Mouse (Mus musculus): ENCODE measurements around the gene Slc12a9. TPM values are rescaled to one million over a fixed set of nuclear protein-coding genes. Genes with fewer than 3 reads are reported as not detected.
"Not testable (repeated sequence)": the region's sequence is repeated elsewhere in the genome, so short reads cannot be mapped to it uniquely, and the experiment has no call there.

Slc12a9 gene
- polyA plus RNA-seq, 1 experiment, result 7.3 TPM

GRCm38 (mm10) chr5:137285045-137285444 is 48.4 kb downstream of the Slc12a9 start:
- TF ChIP-seq CEBPB (IDR thresholded peaks at IDR 0.05; ENCODE audit: low read depth) (no peak), MYOG (IDR thresholded peaks at IDR 0.05; ENCODE audit: control insufficient read depth, extremely low read depth, insufficient read length) (no peak), MAX (IDR thresholded peaks at IDR 0.05) (no peak), MYOD1 (IDR thresholded peaks at IDR 0.05; ENCODE audit: control insufficient read depth, insufficient read length, low read depth) (no peak), CTCF (IDR thresholded peaks at IDR 0.05; ENCODE audit: control insufficient read depth, insufficient read depth, insufficient read length) (no peak), USF1 (IDR thresholded peaks at IDR 0.05; ENCODE audit: low read depth) (no peak), FOSL1 (IDR thresholded peaks at IDR 0.05; ENCODE audit: insufficient read depth, low read length, poor library complexity, severe bottlenecking) (no peak)
- H3K4me3 ChIP-seq (ENCODE audit: insufficient read depth, poor library complexity, severe bottlenecking), result no peak overlapping the region
- H3K79me2 ChIP-seq (ENCODE audit: control insufficient read depth, insufficient read depth), result no peaks in the 10 kb centered on the region
- no peaks in the 10 kb centered on the region for H3K79me3 ChIP-seq (ENCODE audit: low read depth)
- no peak overlapping the region for H3ac ChIP-seq (ENCODE audit: control insufficient read depth, insufficient read length, low read depth)
- peaks cover 29% of the 10 kb centered on the region for H3K27me3 ChIP-seq (ENCODE audit: control insufficient read depth, insufficient read depth, insufficient read length)
- H3K36me3 ChIP-seq (ENCODE audit: control insufficient read depth, insufficient read depth), result no peaks in the 10 kb centered on the region

GRCm38 (mm10) chr5:137284411-137284810 is 49.0 kb downstream of the Slc12a9 start:
- not testable (repeated sequence) for H3K79me2 ChIP-seq (ENCODE audit: control insufficient read depth, insufficient read depth); H3K79me3 ChIP-seq (ENCODE audit: low read depth); H3K36me3 ChIP-seq (ENCODE audit: control insufficient read depth, insufficient read depth); H3K4me3 ChIP-seq (ENCODE audit: insufficient read depth, poor library complexity, severe bottlenecking); H3ac ChIP-seq (ENCODE audit: control insufficient read depth, insufficient read length, low read depth)
- H3K27me3 ChIP-seq (ENCODE audit: control insufficient read depth, insufficient read depth, insufficient read length), result peaks cover 26% of the 10 kb centered on the region

GRCm38 (mm10) chr5:137277360-137278342 is 55.7 kb downstream of the Slc12a9 start:
- Histone ChIP-seq H3K27me3 (ENCODE audit: control insufficient read depth, insufficient read depth, insufficient read length) (peaks cover 7% of the 10 kb centered on the region), H3K36me3 (ENCODE audit: control insufficient read depth, insufficient read depth) (no peaks in the 10 kb centered on the region), H3K79me3 (ENCODE audit: low read depth) (no peaks in the 10 kb centered on the region), H3ac (ENCODE audit: control insufficient read depth, insufficient read length, low read depth) (no peak overlapping the region), H3K4me3 (ENCODE audit: insufficient read depth, poor library complexity, severe bottlenecking) (no peak overlapping the region), H3K79me2 (ENCODE audit: control insufficient read depth, insufficient read depth) (no peaks in the 10 kb centered on the region)
- no peak for TF ChIP-seq USF1 (IDR thresholded peaks at IDR 0.05; ENCODE audit: low read depth)
- TF ChIP-seq CTCF (IDR thresholded peaks at IDR 0.05; ENCODE audit: control insufficient read depth, insufficient read depth, insufficient read length), result peak; percentile 19

GRCm38 (mm10) chr5:137268131-137268910 is 65.1 kb downstream of the Slc12a9 start:
- Histone ChIP-seq H3K79me3 (ENCODE audit: low read depth) (no peaks in the 10 kb centered on the region), H3ac (ENCODE audit: control insufficient read depth, insufficient read length, low read depth) (no peak overlapping the region), H3K4me3 (ENCODE audit: insufficient read depth, poor library complexity, severe bottlenecking) (no peak overlapping the region), H3K27me3 (ENCODE audit: control insufficient read depth, insufficient read depth, insufficient read length) (peaks cover 49% of the 10 kb centered on the region), H3K79me2 (ENCODE audit: control insufficient read depth, insufficient read depth) (no peaks in the 10 kb centered on the region), H3K36me3 (ENCODE audit: control insufficient read depth, insufficient read depth) (no peaks in the 10 kb centered on the region)
- TF ChIP-seq USF1 (IDR thresholded peaks at IDR 0.05; ENCODE audit: low read depth) (no peak), FOSL1 (IDR thresholded peaks at IDR 0.05; ENCODE audit: insufficient read depth, low read length, poor library complexity, severe bottlenecking) (no peak), MYOG (IDR thresholded peaks at IDR 0.05; ENCODE audit: control insufficient read depth, extremely low read depth, insufficient read length) (no peak), MAX (IDR thresholded peaks at IDR 0.05) (no peak), CEBPB (IDR thresholded peaks at IDR 0.05; ENCODE audit: low read depth) (no peak), MYOD1 (IDR thresholded peaks at IDR 0.05; ENCODE audit: control insufficient read depth, insufficient read length, low read depth) (no peak), CTCF (IDR thresholded peaks at IDR 0.05; ENCODE audit: control insufficient read depth, insufficient read depth, insufficient read length) (no peak)

GRCm38 (mm10) chr5:137264787-137265186 is 68.6 kb downstream of the Slc12a9 start:
- no peaks in the 10 kb centered on the region for H3K36me3 ChIP-seq (ENCODE audit: control insufficient read depth, insufficient read depth)
- H3K79me3 ChIP-seq (ENCODE audit: low read depth), result no peaks in the 10 kb centered on the region
- no peaks in the 10 kb centered on the region for H3K79me2 ChIP-seq (ENCODE audit: control insufficient read depth, insufficient read depth)
- no peak overlapping the region for H3K4me3 ChIP-seq (ENCODE audit: insufficient read depth, poor library complexity, severe bottlenecking)
- TF ChIP-seq CEBPB (IDR thresholded peaks at IDR 0.05; ENCODE audit: low read depth) (no peak), CTCF (IDR thresholded peaks at IDR 0.05; ENCODE audit: control insufficient read depth, insufficient read depth, insufficient read length) (no peak), FOSL1 (IDR thresholded peaks at IDR 0.05; ENCODE audit: insufficient read depth, low read length, poor library complexity, severe bottlenecking) (no peak), MYOD1 (IDR thresholded peaks at IDR 0.05; ENCODE audit: control insufficient read depth, insufficient read length, low read depth) (no peak), MAX (IDR thresholded peaks at IDR 0.05) (no peak), MYOG (IDR thresholded peaks at IDR 0.05; ENCODE audit: control insufficient read depth, extremely low read depth, insufficient read length) (no peak), USF1 (IDR thresholded peaks at IDR 0.05; ENCODE audit: low read depth) (no peak)
- H3K27me3 ChIP-seq (ENCODE audit: control insufficient read depth, insufficient read depth, insufficient read length), result peaks cover 44% of the 10 kb centered on the region
- H3ac ChIP-seq (ENCODE audit: control insufficient read depth, insufficient read length, low read depth), result no peak overlapping the region

Small RNAs within 50 kb of the gene (microRNA-seq; reads per million reads assigned to microRNA genes)
- gene Mir7036 (ENCODE audit: borderline microRNAs expressed) (0.64 reads per million, percentile 13 among the genes with 10 or more reads in this experiment), gene Mir8116 (ENCODE audit: borderline microRNAs expressed) (not detected)

Other genes with a start within 250 kb of the Slc12a9 start
- 7.4 TPM for gene Trim56, start 217.4 kb downstream of the Slc12a9 start, polyA plus RNA-seq (2012; fragmentation: generic; extraction: Trizol)
- not detected for gene Muc3, start 184.3 kb downstream of the Slc12a9 start, polyA plus RNA-seq (2012; fragmentation: generic; extraction: Trizol)
- gene Muc3a, start 121.2 kb downstream of the Slc12a9 start, polyA plus RNA-seq (2012; fragmentation: generic; extraction: Trizol), result not detected
- gene Ache, start 46.1 kb downstream of the Slc12a9 start, polyA plus RNA-seq (2012; fragmentation: generic; extraction: Trizol), result 0.06 TPM
- gene Ufsp1, start 39.0 kb downstream of the Slc12a9 start, polyA plus RNA-seq (2012; fragmentation: generic; extraction: Trizol), result 10.6 TPM
- gene Srrt, start 25.9 kb downstream of the Slc12a9 start, polyA plus RNA-seq (2012; fragmentation: generic; extraction: Trizol), result 130 TPM
- gene Trip6, start 19.2 kb downstream of the Slc12a9 start, polyA plus RNA-seq (2012; fragmentation: generic; extraction: Trizol), result 80.0 TPM
- gene Ephb4, start 16.5 kb upstream of the Slc12a9 start, polyA plus RNA-seq (2012; fragmentation: generic; extraction: Trizol), result 25.2 TPM
- gene Zan, start 143.5 kb upstream of the Slc12a9 start, polyA plus RNA-seq (2012; fragmentation: generic; extraction: Trizol), result 0.01 TPM
- gene Pop7, start 168.9 kb upstream of the Slc12a9 start, polyA plus RNA-seq (2012; fragmentation: generic; extraction: Trizol), result 63.5 TPM
- gene Gigyf1, start 185.0 kb upstream of the Slc12a9 start, polyA plus RNA-seq (2012; fragmentation: generic; extraction: Trizol), result 6.9 TPM
- gene Epo, start 199.6 kb upstream of the Slc12a9 start, polyA plus RNA-seq (2012; fragmentation: generic; extraction: Trizol), result not detected
- gene Gnb2, start 199.9 kb upstream of the Slc12a9 start, polyA plus RNA-seq (2012; fragmentation: generic; extraction: Trizol), result 672 TPM
- not detected for gene Actl6b, start 219.9 kb upstream of the Slc12a9 start, polyA plus RNA-seq (2012; fragmentation: generic; extraction: Trizol)
- 0.14 TPM for gene Tfr2, start 236.2 kb upstream of the Slc12a9 start, polyA plus RNA-seq (2012; fragmentation: generic; extraction: Trizol)

All from C2C12 (cell line).